Mouse (Mus musculus): Measurements from ENCODE around the gene Tdrd1. TPM values are rescaled to one million over a fixed set of nuclear protein-coding genes. Genes with fewer than 3 reads are reported as not detected.
A peak's percentile ranks its signal among the peaks of the same experiment; 100 is the strongest.

The Tdrd1 gene
- total RNA-seq, 2 experiments from 2014 or later: not detected

GRCm38 (mm10) chr19:56822448-56822836 is 3.6 kb upstream of the Tdrd1 start:
- no peak for ATAC-seq (replicated peaks; ENCODE audit: poor library complexity, severe bottlenecking)

GRCm38 (mm10) chr19:56828305-56828704 is 2.3 kb downstream of the Tdrd1 start:
- no peak for ATAC-seq (replicated peaks; ENCODE audit: poor library complexity, severe bottlenecking)

- no peak for ATAC-seq (replicated peaks; ENCODE audit: poor library complexity, severe bottlenecking)
These were observed 3.3 kb downstream of the Tdrd1 start for GRCm38 (mm10) chr19:56829267-56829666.

- ATAC-seq (replicated peaks; ENCODE audit: poor library complexity, severe bottlenecking): no peak
These were observed 4.2 kb downstream of the Tdrd1 start for GRCm38 (mm10) chr19:56830163-56830562.

- ATAC-seq (replicated peaks; ENCODE audit: poor library complexity, severe bottlenecking): no peak
These were observed 9.3 kb downstream of the Tdrd1 start for GRCm38 (mm10) chr19:56835340-56835739.

- no peak for ATAC-seq (replicated peaks; ENCODE audit: poor library complexity, severe bottlenecking)
These were observed 13.1 kb downstream of the Tdrd1 start for GRCm38 (mm10) chr19:56838942-56839706.

- no peak for ATAC-seq (replicated peaks; ENCODE audit: poor library complexity, severe bottlenecking)
These were observed 17.0 kb downstream of the Tdrd1 start for GRCm38 (mm10) chr19:56842974-56843373.

- ATAC-seq (replicated peaks; ENCODE audit: poor library complexity, severe bottlenecking): no peak
These were observed 26.6 kb downstream of the Tdrd1 start for GRCm38 (mm10) chr19:56852590-56852989.

- ATAC-seq (replicated peaks; ENCODE audit: poor library complexity, severe bottlenecking): no peak
These were observed 30.4 kb downstream of the Tdrd1 start for GRCm38 (mm10) chr19:56856455-56856854.

- no peak for ATAC-seq (replicated peaks; ENCODE audit: poor library complexity, severe bottlenecking)
These were observed 41.7 kb downstream of the Tdrd1 start for GRCm38 (mm10) chr19:56867701-56868100.

- ATAC-seq (replicated peaks; ENCODE audit: poor library complexity, severe bottlenecking): 0 out of 2 replicates have a peak, but pooled peaks have one; percentile 14
These were observed 48.0 kb downstream of the Tdrd1 start, which contains the start of gene Vwa2 for GRCm38 (mm10) chr19:56873816-56874600. Gene Vwa2 (plus strand): TSS chr19:56874249.

GRCm38 (mm10) chr19:56874601-56875315 is 48.7 kb downstream of the Tdrd1 start:
- no peak for ATAC-seq (replicated peaks; ENCODE audit: poor library complexity, severe bottlenecking)

GRCm38 (mm10) chr19:56877364-56877763 is 51.4 kb downstream of the Tdrd1 start:
- ATAC-seq (replicated peaks; ENCODE audit: poor library complexity, severe bottlenecking): no peak

GRCm38 (mm10) chr19:56887879-56888278 is 61.9 kb downstream of the Tdrd1 start:
- no peak for ATAC-seq (replicated peaks; ENCODE audit: poor library complexity, severe bottlenecking)

GRCm38 (mm10) chr19:56888654-56889053 is 62.6 kb downstream of the Tdrd1 start:
- ATAC-seq (replicated peaks; ENCODE audit: poor library complexity, severe bottlenecking): no peak

- ATAC-seq (replicated peaks; ENCODE audit: poor library complexity, severe bottlenecking): no peak
These were observed 65.4 kb downstream of the Tdrd1 start for GRCm38 (mm10) chr19:56891438-56891837.

GRCm38 (mm10) chr19:56892586-56892985 is 66.6 kb downstream of the Tdrd1 start:
- ATAC-seq (replicated peaks; ENCODE audit: poor library complexity, severe bottlenecking): no peak

- ATAC-seq (replicated peaks; ENCODE audit: poor library complexity, severe bottlenecking): no peak
These were observed 67.3 kb downstream of the Tdrd1 start for GRCm38 (mm10) chr19:56893326-56893725.

GRCm38 (mm10) chr19:56897654-56898053 is 71.6 kb downstream of the Tdrd1 start:
- ATAC-seq (replicated peaks; ENCODE audit: poor library complexity, severe bottlenecking): no peak

- no peak for ATAC-seq (replicated peaks; ENCODE audit: poor library complexity, severe bottlenecking)
These were observed 78.1 kb downstream of the Tdrd1 start for GRCm38 (mm10) chr19:56904095-56904494.

GRCm38 (mm10) chr19:56905395-56905794 is 79.4 kb downstream of the Tdrd1 start:
- ATAC-seq (replicated peaks; ENCODE audit: poor library complexity, severe bottlenecking): no peak
